Mouse (Mus musculus): ENCODE data around the gene Plxna4. TPM values are rescaled to one million over a fixed set of nuclear protein-coding genes. Genes with fewer than 3 reads are reported as not detected.
A peak's percentile ranks its signal among the peaks of the same experiment; 100 is the strongest.

The Plxna4 gene
- polyA plus RNA-seq, 1 experiment from 2014 or later = 1.9 TPM

DNA sequence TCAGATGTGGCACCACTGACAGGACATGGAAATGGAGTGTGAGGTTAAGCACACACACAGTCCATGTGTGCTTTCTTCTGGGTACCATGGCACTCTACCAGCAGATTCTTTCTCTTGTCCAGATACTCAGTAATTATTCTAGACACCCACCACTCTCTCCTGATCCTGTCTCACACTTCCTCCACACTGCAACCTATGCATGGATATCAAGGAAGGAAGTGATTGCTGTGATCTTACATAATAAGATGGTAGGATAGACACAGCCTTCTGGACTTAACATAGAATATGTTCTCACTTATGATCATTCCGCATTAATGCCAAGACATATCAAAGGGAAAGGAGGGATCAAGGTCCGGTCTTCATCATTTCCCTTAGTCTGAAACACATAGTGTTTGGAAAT is 92.5 kb downstream of the Plxna4 start:
- no peaks in the 10 kb centered on the region for H3K36me3 ChIP-seq (replicated peaks)
- WGBS = 94% methylated on average over 2 of the region's 2 CpGs
- H3K9me3 ChIP-seq = no peaks in the 10 kb centered on the region
- DNase-seq (ENCODE audit: low spot score) = no peak
- H3K27ac ChIP-seq (replicated peaks) = no peak overlapping the region
- no peak overlapping the region for H3K4me3 ChIP-seq
- H3K27me3 ChIP-seq (replicated peaks; ENCODE audit: low read depth, poor library complexity, severe bottlenecking) = 0 out of 2 replicates have a peak, but pooled peaks cover 3% of the 10 kb centered on the region
- peaks cover 32% of the 10 kb centered on the region for H3K4me1 ChIP-seq

DNA sequence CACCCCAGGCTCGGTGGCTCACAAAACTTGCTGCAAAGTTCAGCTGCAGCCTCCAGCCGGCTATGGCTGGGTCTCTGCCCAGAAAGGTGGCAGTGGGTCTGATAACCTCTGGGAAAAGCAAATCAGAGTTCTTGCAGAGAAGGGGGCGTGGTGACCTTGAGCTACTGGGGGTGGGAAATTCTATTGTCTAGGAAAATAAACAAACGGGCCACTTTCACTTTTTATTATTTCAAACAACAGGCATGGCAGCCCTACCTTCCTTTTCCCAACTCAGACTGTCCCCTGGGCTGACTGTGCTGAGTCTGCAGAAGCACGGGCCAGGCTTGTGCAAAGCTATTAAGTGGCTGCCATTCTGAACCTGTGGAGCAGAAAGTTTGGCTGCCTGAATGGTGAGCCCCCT is 94.4 kb downstream of the Plxna4 start:
- Histone ChIP-seq H3K9me3 (no peaks in the 10 kb centered on the region), H3K4me1 (peaks cover 32% of the 10 kb centered on the region), H3K27me3 (replicated peaks; ENCODE audit: low read depth, poor library complexity, severe bottlenecking) (no peaks in the 10 kb centered on the region), H3K4me3 (no peak overlapping the region), H3K36me3 (replicated peaks) (no peaks in the 10 kb centered on the region), H3K27ac (replicated peaks) (peak overlapping the region; percentile 30; the same call in 1 of the 2 replicates)
- peak; percentile 26 for DNase-seq (ENCODE audit: low spot score)
- 52% methylated on average over 5 of the region's 5 CpGs for WGBS

DNA sequence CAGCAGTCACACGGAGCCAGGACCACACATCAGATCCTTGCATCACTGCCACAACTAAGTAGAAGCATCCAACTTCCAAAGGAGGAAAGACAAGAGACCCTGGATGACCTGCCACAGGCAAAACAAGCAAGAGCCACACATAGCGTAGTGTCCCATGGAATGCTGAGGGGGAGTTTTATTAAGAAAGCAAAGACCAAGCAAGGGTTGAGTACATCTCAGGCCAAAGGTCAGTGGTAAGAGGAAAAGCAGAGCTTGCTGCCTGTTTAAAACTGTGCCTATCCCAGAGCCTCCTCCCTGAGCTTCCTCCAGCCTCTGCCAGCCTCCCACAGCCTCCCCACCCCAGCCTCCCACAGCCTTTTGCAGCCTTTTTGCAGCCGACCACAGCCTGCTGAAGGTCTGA is 100.9 kb downstream of the Plxna4 start:
- Histone ChIP-seq H3K4me1 (peaks cover 23% of the 10 kb centered on the region), H3K27ac (replicated peaks) (no peak overlapping the region), H3K9me3 (no peaks in the 10 kb centered on the region), H3K36me3 (replicated peaks) (no peaks in the 10 kb centered on the region), H3K27me3 (replicated peaks; ENCODE audit: low read depth, poor library complexity, severe bottlenecking) (no peaks in the 10 kb centered on the region), H3K4me3 (no peak overlapping the region)
- 51% methylated on average over 3 of the region's 3 CpGs for WGBS
- DNase-seq (ENCODE audit: low spot score) = no peak

DNA sequence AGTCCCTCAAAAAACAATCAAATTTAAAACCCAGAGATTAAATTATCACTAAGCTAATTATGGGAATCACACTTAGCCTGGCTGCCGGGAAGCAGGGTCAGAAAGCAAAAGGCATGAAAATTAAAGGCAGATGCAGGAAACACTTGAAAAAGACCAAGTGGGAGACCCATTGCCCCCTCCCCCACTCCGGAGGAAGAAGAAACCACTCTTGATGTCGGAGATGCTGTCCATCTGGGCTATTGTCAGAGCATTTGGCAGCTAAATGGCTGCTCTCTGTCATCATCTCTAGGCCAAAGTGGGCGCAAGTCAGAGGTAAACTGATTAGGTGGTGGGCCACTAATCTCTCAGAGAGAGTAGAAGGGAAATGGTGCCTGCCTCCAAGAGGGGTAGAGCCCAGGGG is 105.5 kb downstream of the Plxna4 start:
- 22% methylated on average over 4 of the region's 4 CpGs for WGBS
- peak; percentile 51 for DNase-seq (ENCODE audit: low spot score)
- H3K27ac ChIP-seq (replicated peaks) = peak overlapping the region; percentile 57

DNA sequence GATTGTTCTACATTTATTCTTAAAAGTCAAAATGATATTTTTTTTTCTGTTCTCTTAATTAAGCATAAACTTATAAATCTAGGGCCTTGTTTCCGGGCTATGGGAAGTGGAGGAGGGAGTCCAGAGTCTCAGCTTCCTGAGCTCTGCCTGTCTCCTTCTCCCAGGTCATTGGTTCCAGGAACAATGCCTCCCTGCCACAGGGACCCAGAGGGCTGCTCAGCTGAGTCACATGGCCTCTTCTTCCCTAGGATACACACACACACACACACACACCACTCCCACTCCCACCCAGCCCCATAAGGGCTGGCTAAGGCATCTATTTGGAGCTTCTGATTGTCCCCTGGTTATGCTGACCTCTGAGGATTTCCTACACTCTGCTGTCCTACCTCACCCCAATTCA is 107.3 kb downstream of the Plxna4 start:
- H3K4me1 ChIP-seq = peaks cover 49% of the 10 kb centered on the region
- no peak overlapping the region for H3K27ac ChIP-seq (replicated peaks)
- H3K9me3 ChIP-seq = no peaks in the 10 kb centered on the region
- no peaks in the 10 kb centered on the region for H3K36me3 ChIP-seq (replicated peaks)
- 73% methylated on average over 1 of the region's 1 CpGs for WGBS
- no peak overlapping the region for H3K4me3 ChIP-seq
- peaks cover 10% of the 10 kb centered on the region; the same call in 1 of the 2 replicates for H3K27me3 ChIP-seq (replicated peaks; ENCODE audit: low read depth, poor library complexity, severe bottlenecking)
- DNase-seq (ENCODE audit: low spot score) = no peak

More for the DNA sequence above, 105.5 kb downstream of the Plxna4 start:
- H3K4me1 ChIP-seq = peaks cover 57% of the 10 kb centered on the region
- H3K27me3 ChIP-seq (replicated peaks; ENCODE audit: low read depth, poor library complexity, severe bottlenecking) = peaks cover 10% of the 10 kb centered on the region; the same call in 1 of the 2 replicates
- H3K4me3 ChIP-seq = no peak overlapping the region
- no peaks in the 10 kb centered on the region for H3K36me3 ChIP-seq (replicated peaks)
- H3K9me3 ChIP-seq = no peaks in the 10 kb centered on the region

DNA sequence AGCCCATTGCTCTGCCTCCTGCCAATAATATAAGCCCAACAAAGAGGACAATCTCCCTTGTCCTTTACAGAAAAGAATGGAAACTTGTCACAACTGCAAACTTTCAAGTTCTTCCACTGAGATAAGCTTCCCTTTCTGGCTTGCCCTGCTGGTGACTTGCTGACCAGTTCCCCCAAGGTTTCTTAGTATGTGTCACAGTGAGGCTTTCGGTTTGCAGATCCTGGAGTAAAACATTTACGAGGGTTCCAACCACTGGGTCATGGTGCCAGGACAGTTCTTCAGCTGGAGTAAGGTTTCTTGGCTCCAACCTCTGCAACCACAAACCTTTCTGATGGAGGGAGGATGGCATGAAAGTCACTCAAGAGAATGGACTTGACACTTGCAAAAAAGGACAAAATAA is 108.2 kb downstream of the Plxna4 start:
- peaks cover 10% of the 10 kb centered on the region; the same call in 1 of the 2 replicates for H3K27me3 ChIP-seq (replicated peaks; ENCODE audit: low read depth, poor library complexity, severe bottlenecking)
- WGBS = 89% methylated on average over 2 of the region's 2 CpGs
- H3K4me1 ChIP-seq = peaks cover 49% of the 10 kb centered on the region
- DNase-seq (ENCODE audit: low spot score) = no peak
- H3K9me3 ChIP-seq = no peaks in the 10 kb centered on the region
- 0 out of 2 replicates have a peak overlapping the region, but pooled peaks have one; percentile 35 for H3K27ac ChIP-seq (replicated peaks)
- no peaks in the 10 kb centered on the region for H3K36me3 ChIP-seq (replicated peaks)
- H3K4me3 ChIP-seq = no peak overlapping the region

DNA sequence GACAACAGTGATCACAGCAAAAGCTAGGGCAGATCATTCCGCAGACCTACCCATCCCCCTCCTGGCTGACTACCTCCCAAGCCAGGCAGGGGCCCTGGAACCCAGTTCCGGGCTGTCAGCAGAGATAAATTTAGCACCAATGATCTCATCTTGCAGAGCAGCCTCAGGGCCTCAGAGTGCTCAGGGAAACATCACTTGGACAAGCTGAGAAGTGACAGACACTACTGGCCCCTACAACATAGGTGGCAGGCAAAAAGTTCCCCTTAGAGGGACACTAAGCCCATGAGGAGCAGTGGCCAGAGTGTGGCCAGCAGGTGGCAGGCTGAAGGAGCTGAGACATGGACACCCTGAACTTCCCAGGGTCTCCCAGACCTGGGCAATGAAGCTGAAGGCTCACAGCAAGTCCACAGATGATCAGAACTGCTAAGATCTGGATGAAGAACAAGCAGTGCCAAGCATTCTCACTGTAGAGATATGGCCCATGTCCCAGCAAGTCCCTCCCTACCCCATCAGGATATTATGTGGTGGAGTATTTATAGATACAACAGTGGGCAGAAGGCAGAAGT is 108.7 kb downstream of the Plxna4 start:
- peak; percentile 65 for DNase-seq (ENCODE audit: low spot score)
- Histone ChIP-seq H3K36me3 (replicated peaks) (no peaks in the 10 kb centered on the region), H3K9me3 (no peaks in the 10 kb centered on the region), H3K27me3 (replicated peaks; ENCODE audit: low read depth, poor library complexity, severe bottlenecking) (peaks cover 10% of the 10 kb centered on the region; the same call in 1 of the 2 replicates), H3K4me3 (no peak overlapping the region), H3K4me1 (peaks cover 49% of the 10 kb centered on the region), H3K27ac (replicated peaks) (0 out of 2 replicates have a peak overlapping the region, but pooled peaks have one; percentile 35)
- 31% methylated on average over 2 of the region's 2 CpGs for WGBS

DNA sequence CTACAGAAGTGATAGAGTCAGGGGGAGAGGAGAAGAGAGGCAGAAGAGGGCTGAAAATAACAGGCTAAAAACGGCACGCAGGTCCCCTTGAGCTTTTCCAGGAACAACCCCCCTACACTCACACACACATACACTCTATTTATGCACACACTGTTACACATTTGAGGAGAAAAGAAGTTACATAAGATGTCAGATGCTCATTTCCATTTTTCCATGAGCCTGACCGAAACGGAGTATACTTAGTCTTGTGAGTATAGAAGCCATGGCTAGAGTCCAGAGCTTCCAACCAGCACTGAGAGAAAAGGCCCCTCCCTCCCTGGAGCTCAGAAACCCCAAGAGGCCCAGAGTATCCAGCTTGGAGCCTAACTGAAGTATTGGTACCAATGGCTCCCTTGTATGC is 112.0 kb downstream of the Plxna4 start:
- WGBS = 90% methylated on average over 4 of the region's 4 CpGs
- H3K27me3 ChIP-seq (replicated peaks; ENCODE audit: low read depth, poor library complexity, severe bottlenecking) = peaks cover 10% of the 10 kb centered on the region; the same call in 1 of the 2 replicates
- no peaks in the 10 kb centered on the region for H3K36me3 ChIP-seq (replicated peaks)
- H3K9me3 ChIP-seq = no peaks in the 10 kb centered on the region
- DNase-seq (ENCODE audit: low spot score) = no peak
- no peak overlapping the region for H3K4me3 ChIP-seq
- peaks cover 29% of the 10 kb centered on the region for H3K4me1 ChIP-seq
- no peak overlapping the region for H3K27ac ChIP-seq (replicated peaks)

DNA sequence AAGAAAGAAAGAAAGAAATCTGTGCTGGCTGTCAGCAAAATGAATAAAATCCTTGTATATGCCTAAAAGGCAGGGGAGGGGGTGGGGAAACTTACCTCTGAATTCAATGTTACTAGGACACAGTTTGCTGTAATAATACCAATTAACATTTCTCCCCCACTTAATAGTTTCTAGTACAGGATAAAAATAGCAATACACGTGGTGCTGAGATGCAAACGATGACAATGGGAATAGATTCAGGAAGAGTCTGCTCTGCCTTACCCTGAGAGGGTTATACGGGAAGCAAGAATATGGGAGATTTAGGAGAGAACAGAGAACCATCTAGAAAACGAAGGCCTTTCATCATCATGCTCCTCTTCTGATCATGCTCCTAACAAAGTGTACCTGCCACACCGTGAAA is 115.9 kb downstream of the Plxna4 start:
- Histone ChIP-seq H3K4me1 (peaks cover 5% of the 10 kb centered on the region; the same call in 1 of the 2 replicates), H3K9me3 (no peaks in the 10 kb centered on the region), H3K4me3 (no peak overlapping the region), H3K36me3 (replicated peaks) (no peaks in the 10 kb centered on the region), H3K27ac (replicated peaks) (no peak overlapping the region), H3K27me3 (replicated peaks; ENCODE audit: low read depth, poor library complexity, severe bottlenecking) (no peaks in the 10 kb centered on the region)
- WGBS = 83% methylated on average over 5 of the region's 5 CpGs
- no peak for DNase-seq (ENCODE audit: low spot score)

DNA sequence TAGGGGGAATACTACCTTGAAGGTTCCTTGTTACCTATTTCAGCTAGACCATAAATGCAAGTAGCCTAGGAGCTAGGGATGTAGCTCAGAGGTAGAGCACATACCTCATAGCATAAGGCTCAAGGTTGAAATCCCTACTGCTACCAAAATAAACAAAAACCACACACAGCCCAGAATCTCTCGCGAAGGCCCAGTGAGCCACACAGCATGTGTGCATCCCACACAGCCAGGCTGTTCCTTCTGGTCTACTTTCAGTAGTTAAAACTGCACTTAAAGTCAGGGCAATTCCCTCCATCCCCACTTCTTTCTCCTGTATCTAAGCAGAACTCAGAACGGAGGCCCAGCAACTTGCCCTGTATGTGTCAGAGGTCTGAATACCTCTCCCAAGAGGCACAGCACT is 116.4 kb downstream of the Plxna4 start:
- Histone ChIP-seq H3K27ac (replicated peaks) (no peak overlapping the region), H3K36me3 (replicated peaks) (no peaks in the 10 kb centered on the region), H3K27me3 (replicated peaks; ENCODE audit: low read depth, poor library complexity, severe bottlenecking) (no peaks in the 10 kb centered on the region), H3K4me1 (peaks cover 6% of the 10 kb centered on the region; the same call in 1 of the 2 replicates), H3K4me3 (no peak overlapping the region), H3K9me3 (no peaks in the 10 kb centered on the region)
- WGBS = 69% methylated on average over 3 of the region's 3 CpGs
- DNase-seq (ENCODE audit: low spot score) = no peak

DNA sequence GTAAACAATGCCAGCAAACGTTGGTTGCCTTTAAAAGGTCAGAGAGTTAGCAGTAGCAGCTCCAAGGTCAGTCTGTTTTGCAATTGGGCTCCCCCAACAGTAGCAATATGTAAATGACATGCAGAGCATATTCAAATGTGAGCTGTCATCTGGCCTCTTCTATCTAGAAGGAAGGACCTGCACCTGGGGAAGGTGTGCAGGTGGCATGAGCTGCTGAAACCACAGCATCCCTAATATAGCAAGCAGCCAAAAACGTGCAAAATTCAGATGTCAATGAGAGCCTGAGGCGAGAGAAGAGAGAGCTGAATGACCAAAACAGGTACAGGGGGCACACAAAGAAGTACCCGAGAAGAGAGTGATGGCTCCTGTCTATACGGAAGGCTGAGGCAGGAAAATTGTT is 118.8 kb downstream of the Plxna4 start:
- Histone ChIP-seq H3K27me3 (replicated peaks; ENCODE audit: low read depth, poor library complexity, severe bottlenecking) (no peaks in the 10 kb centered on the region), H3K4me1 (peaks cover 12% of the 10 kb centered on the region), H3K36me3 (replicated peaks) (no peaks in the 10 kb centered on the region), H3K9me3 (no peaks in the 10 kb centered on the region), H3K27ac (replicated peaks) (no peak overlapping the region), H3K4me3 (no peak overlapping the region)
- 59% methylated on average over 5 of the region's 5 CpGs for WGBS
- no peak for DNase-seq (ENCODE audit: low spot score)

DNA sequence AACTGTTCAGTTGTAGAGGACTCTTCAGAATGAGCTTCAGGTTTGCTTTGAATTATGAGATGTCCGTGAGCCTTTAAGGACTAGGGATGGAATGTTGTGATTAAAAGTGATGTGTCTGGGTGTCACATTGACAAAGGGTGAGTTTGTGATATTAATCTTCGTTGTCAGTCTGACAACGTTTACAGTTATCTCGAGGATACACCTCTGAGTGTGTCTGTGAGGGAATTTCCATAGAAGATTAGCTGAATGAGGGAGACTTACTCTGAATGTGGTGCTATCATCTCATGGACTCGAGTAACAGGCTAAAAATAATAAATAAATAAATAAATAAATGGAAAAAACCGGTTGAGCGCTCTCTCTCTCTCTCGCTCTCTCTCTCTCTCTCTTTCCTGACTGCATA is 122.9 kb downstream of the Plxna4 start:
- Histone ChIP-seq H3K4me1 (peaks cover 30% of the 10 kb centered on the region), H3K27ac (replicated peaks) (no peak overlapping the region), H3K4me3 (no peak overlapping the region), H3K27me3 (replicated peaks; ENCODE audit: low read depth, poor library complexity, severe bottlenecking) (no peaks in the 10 kb centered on the region), H3K36me3 (replicated peaks) (no peaks in the 10 kb centered on the region), H3K9me3 (no peaks in the 10 kb centered on the region)
- WGBS = 84% methylated on average over 8 of the region's 8 CpGs
- DNase-seq (ENCODE audit: low spot score) = no peak

DNA sequence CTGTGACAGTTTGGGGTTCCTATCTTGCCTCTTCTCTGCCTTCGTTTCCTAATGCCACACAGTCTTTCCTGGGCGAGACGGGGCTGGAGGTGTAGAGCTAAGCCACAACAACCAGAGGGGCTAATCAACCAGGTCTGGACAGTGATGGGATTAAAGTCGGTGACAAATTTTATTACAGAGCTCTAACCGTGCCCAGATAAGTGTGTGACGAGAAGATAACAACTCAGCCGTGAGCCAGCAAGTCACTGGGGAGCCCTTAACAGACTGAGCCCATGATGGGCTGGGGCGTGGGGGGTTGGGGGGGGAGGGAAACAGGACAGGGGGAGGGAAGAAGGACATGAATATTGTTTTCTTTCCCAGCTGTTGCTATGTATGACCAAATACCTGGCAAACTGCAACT is 123.4 kb downstream of the Plxna4 start:
- no peak for DNase-seq (ENCODE audit: low spot score)
- 53% methylated on average over 8 of the region's 8 CpGs for WGBS
- H3K27ac ChIP-seq (replicated peaks) = no peak overlapping the region

More for the DNA sequence above, 123.4 kb downstream of the Plxna4 start:
- H3K9me3 ChIP-seq = no peaks in the 10 kb centered on the region
- no peaks in the 10 kb centered on the region for H3K36me3 ChIP-seq (replicated peaks)
- peaks cover 27% of the 10 kb centered on the region for H3K4me1 ChIP-seq
- H3K27me3 ChIP-seq (replicated peaks; ENCODE audit: low read depth, poor library complexity, severe bottlenecking) = no peaks in the 10 kb centered on the region
- no peak overlapping the region for H3K4me3 ChIP-seq

All from embryonic facial prominence, embryonic 10.5 days (tissue).